10 mouse cellular contexts compared by ENCODE assay signal in genomic region chrX:167152611-167153010, GRCm38 (mm10). TPM values are rescaled to one million over a fixed set of nuclear protein-coding genes. Genes with fewer than 3 reads are reported as not detected.
DNase-seq lines count a peak whose midpoint lies in the region; ATAC-seq lines count a peak whose summit lies in the region.
"Had no signal": no experiment of that assay in that cellular context is flagged by ENCODE, and none has a peak within 500 bp of the region (broad histone marks: within the 10 kb centered on the region; RNA-seq: fewer than 3 reads in every experiment).

No protein-coding gene starts in this region.

- no peaks in the 10 kb centered on the region for H3K36me3 ChIP-seq in kidney, embryonic 15.5 days
- H3K36me3 ChIP-seq: liver, embryonic 15.5 days had no signal

- WGBS in kidney, embryonic 15.5 days = 68% methylated on average over 4 of the region's 4 CpGs

- ATAC-seq in kidney, embryonic 15.5 days (replicated peaks; ENCODE audit: low FRiP score) = no peak
- ATAC-seq: Patski had no signal

- DNase-seq in kidney, adult 11 months = peak; percentile 6
- peak; percentile 76 for DNase-seq in adipocyte (ENCODE audit: low spot score)
- DNase-seq in cerebellum, adult 9-11 months = peak; percentile 63
- peak; percentile 70 to 72 for DNase-seq in heart, postnatal 10 days
- DNase-seq in layer of hippocampus, postnatal 10 days (ENCODE audit: low spot score in 2 of 2) = peak; percentile 41 to 59
- DNase-seq in neural tube, embryonic 10.5 days (ENCODE audit: extremely low spot score, low spot score) = no peak
- DNase-seq in thymus, postnatal 25 days = no peak

- H3K9me3 ChIP-seq in kidney, embryonic 15.5 days (replicated peaks) = no peaks in the 10 kb centered on the region
- H3K9me3 ChIP-seq: liver, embryonic 15.5 days had no signal

- no peak overlapping the region for H3K4me3 ChIP-seq in kidney, embryonic 15.5 days (replicated peaks)
- H3K4me3 ChIP-seq: liver, embryonic 15.5 days had no signal

- H3K27me3 ChIP-seq in kidney, embryonic 15.5 days = peaks cover 68% of the 10 kb centered on the region

- no peak overlapping the region for H3K27ac ChIP-seq in kidney, embryonic 15.5 days
- H3K27ac ChIP-seq: liver, embryonic 15.5 days had no signal

- no peak overlapping the region for H3K9ac ChIP-seq in kidney, embryonic 15.5 days
- H3K9ac ChIP-seq: liver, embryonic 15.5 days had no signal

- intact Hi-C loops in heart, postnatal 10 days (cut with DNase I) = loop anchor here (5.0 kb wide), 2 partner anchors 55 to 120 kb away; partner anchors contain the start of gene Tmsb4x

- H3K4me1 ChIP-seq in kidney, embryonic 15.5 days = no peaks in the 10 kb centered on the region
- H3K4me1 ChIP-seq: liver, embryonic 15.5 days had no signal

- no peak overlapping the region for H3K4me2 ChIP-seq in kidney, embryonic 15.5 days
- H3K4me2 ChIP-seq: liver, embryonic 15.5 days had no signal

RNA-seq across cellular contexts. Expression of gene Tmsb4x, which starts 56.5 kb away (rescaled TPM):
- polyA plus RNA-seq in kidney, embryonic 15.5 days (2015; fragmentation: Nextera tagmentation; extraction: Ambion mirVana) = 2,736 and 2,813 TPM in 2 replicates
- 100 to 1,000 TPM; 782 to 828 TPM for total RNA-seq in heart, postnatal 10 days (2021)
- 1,000 to 10,000 TPM; 2,084 to 2,121 TPM for total RNA-seq in layer of hippocampus, postnatal 10 days (2021)

Comparison
In these comparisons a context has a peak if more than half of its experiments do, and no peak if none do; other contexts are left out.
1. DNase-seq: peak in kidney, adult 11 months (single experiment), adipocyte (single experiment), cerebellum, adult 9-11 months (single experiment), heart, postnatal 10 days (2 of 2) and layer of hippocampus, postnatal 10 days (2 of 2); none in neural tube, embryonic 10.5 days (single experiment) and thymus, postnatal 25 days (single experiment).